Mouse (Mus musculus) liver, postnatal 0 days (tissue): ENCODE measurements around the gene Polrmt.

ENCODE experiments used
- CTCF ChIP-seq: sonication (generic); IDR thresholded peaks from 2 replicates; pipeline ENCODE4 v1.5.1; 2016; ENCODE audit warnings: antibody characterized with exemption, low read depth
- EP300 ChIP-seq: IDR thresholded peaks from 2 replicates; pipeline ENCODE4 v1.6.1; 2016; ENCODE audit warnings: antibody characterized with exemption, low read depth, mild to moderate bottlenecking

- TF ChIP-seq CTCF (no peak), EP300 (no peak)
Observed at GRCm38 (mm10) chr10:79790861-79791260, 44.5 kb upstream of the Polrmt start, which contains the start of gene Prss57.
